Mouse (Mus musculus) testis, adult 2 months (tissue): ENCODE data around the gene Rarb.

Source experiments
- CTCF ChIP-seq: fragments of 200-500 bp; IDR thresholded peaks from 2 replicates; pipeline ENCODE4 v1.5.1; 2012; ENCODE audit warnings: low read depth, mild to moderate bottlenecking, inconsistent platforms, low read length, moderate library complexity; ENCODE audit not compliant: control insufficient read depth, insufficient read depth, insufficient replicate concordance
- POLR2A ChIP-seq: fragments of 200-500 bp; IDR thresholded peaks from 2 replicates; pipeline ENCODE4 v1.6.1; 2012; ENCODE audit warnings: low read depth, mild to moderate bottlenecking, inconsistent platforms, low read length, moderate library complexity; ENCODE audit not compliant: control insufficient read depth

GRCm38 (mm10) chr14:16713773-16714172 lies 105.2 kb downstream of the Rarb start:
- TF ChIP-seq CTCF (no peak), POLR2A (no peak)
